Mouse (Mus musculus) erythroblast, embryonic 14.5 days (primary cell): ENCODE results near the gene Wdr90.

Experiments
- GATA1 ChIP-seq: IDR thresholded peaks from 2 replicates; pipeline ENCODE4 v1.6.1; 2012; ENCODE audit warnings: low read length, inconsistent platforms, mixed read lengths
- TAL1 ChIP-seq: IDR thresholded peaks from 3 replicates; pipeline ENCODE4 v1.6.1; 2012; ENCODE audit warnings: low read length, inconsistent platforms, mixed read lengths

DNA sequence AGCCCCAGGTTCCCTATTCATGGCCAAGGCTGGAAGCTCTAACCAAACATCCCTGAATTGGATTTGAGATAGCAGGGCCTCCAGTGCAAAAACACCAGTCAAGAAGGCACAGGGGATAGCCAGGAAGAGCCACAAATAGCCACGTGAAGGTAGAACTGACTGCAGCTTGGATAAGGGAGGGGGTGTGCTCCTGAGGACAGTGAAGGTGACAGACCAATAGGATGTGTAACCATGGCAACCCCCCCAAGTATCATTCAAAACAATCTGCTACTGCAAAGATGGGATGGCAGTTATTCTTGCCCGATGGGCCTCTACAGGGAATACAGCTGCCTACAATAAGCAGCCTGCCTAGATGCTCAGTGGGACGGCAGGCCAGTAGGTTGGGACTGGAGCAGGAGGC is 23.8 kb downstream of the Wdr90 start:
- no peak for TF ChIP-seq GATA1
- TF ChIP-seq TAL1 = no peak
